18 mouse cellular contexts compared by ENCODE assay signal in genomic region chr7:75302523-75303215, GRCm38 (mm10). TPM values are rescaled to one million over a fixed set of nuclear protein-coding genes. Genes with fewer than 3 reads are reported as not detected.
DNase-seq lines count a peak whose midpoint lies in the region; ATAC-seq lines count a peak whose summit lies in the region.
"Had no signal": no experiment of that assay in that cellular context is flagged by ENCODE, and none has a peak within 500 bp of the region (broad histone marks: within the 10 kb centered on the region; RNA-seq: fewer than 3 reads in every experiment).

No protein-coding gene starts in this region.

- H3K4me2 ChIP-seq in hindbrain, embryonic 13.5 days, result no peak overlapping the region
- H3K4me2 ChIP-seq: heart, embryonic 15.5 days; hindbrain, embryonic 15.5 days had no signal

- H3K27me3 ChIP-seq in hindbrain, embryonic 13.5 days, result peaks cover 9% of the 10 kb centered on the region

- WGBS in hindbrain, embryonic 13.5 days, result 88% methylated on average over 6 of the region's 6 CpGs

- H3K4me1 ChIP-seq in hindbrain, embryonic 13.5 days (replicated peaks), result peaks cover 3% of the 10 kb centered on the region

- H3K27ac ChIP-seq in hindbrain, embryonic 13.5 days, result no peak overlapping the region
- H3K27ac ChIP-seq: forebrain, embryonic 10.5 days; heart, embryonic 15.5 days; hindbrain, embryonic 15.5 days; stomach, postnatal 0 days had no signal

- H3K4me3 ChIP-seq in hindbrain, embryonic 13.5 days, result no peak overlapping the region
- H3K4me3 ChIP-seq: forebrain, embryonic 10.5 days; heart, embryonic 15.5 days; hindbrain, embryonic 15.5 days had no signal

- no peak overlapping the region for H3K9ac ChIP-seq in hindbrain, embryonic 13.5 days
- H3K9ac ChIP-seq: heart, embryonic 15.5 days; hindbrain, embryonic 15.5 days had no signal

- H3K36me3 ChIP-seq in hindbrain, embryonic 13.5 days, result no peaks in the 10 kb centered on the region
- H3K36me3 ChIP-seq: forebrain, embryonic 10.5 days; heart, embryonic 15.5 days; hindbrain, embryonic 15.5 days had no signal

- ATAC-seq in megakaryocyte, adult 5-6 weeks (ENCODE audit: poor library complexity, severe bottlenecking), result no peak
- no peak for ATAC-seq in hindbrain, embryonic 13.5 days (ENCODE audit: low FRiP score)
- ATAC-seq: Patski had no signal

- DNase-seq in cerebellum, adult 11 months, result peak; percentile 58
- DNase-seq in cerebellum, postnatal 4 days (ENCODE audit: low spot score in 2 of 2), result no peak
- DNase-seq in 3134 (ENCODE audit: extremely low read depth, insufficient read length, low spot score), result peak; percentile 7
- peak; percentile 90 for DNase-seq in brain, adult 2 months (ENCODE audit: low read depth, low spot score)
- peak; percentile 71 to 75 for DNase-seq in cerebellum, postnatal 36 days
- DNase-seq in kidney, postnatal 25 days, result no peak
- DNase-seq: kidney, adult 18-20 months; lung, postnatal 4 days; midbrain, embryonic 14.5 days; thymus, postnatal 36 days had no signal

- no peaks in the 10 kb centered on the region for H3K9me3 ChIP-seq in hindbrain, embryonic 13.5 days
- H3K9me3 ChIP-seq: forebrain, embryonic 10.5 days; heart, embryonic 15.5 days; hindbrain, embryonic 15.5 days had no signal

RNA-seq across cellular contexts. Expression of gene Sv2b, which starts 6.4 kb away (rescaled TPM):
- 0.59 TPM in 1 of 2 replicates, not detected in the other for total RNA-seq in megakaryocyte, adult 5-6 weeks (2015)
- total RNA-seq in megakaryocyte, adult 5-6 weeks (2017), result 0.16 TPM in 1 of 2 replicates, not detected in the other
- 8.9 and 9.5 TPM in 2 replicates for polyA plus RNA-seq in hindbrain, embryonic 13.5 days (2015; fragmentation: Nextera tagmentation; extraction: Ambion mirVana)
- total RNA-seq: granulocyte monocyte progenitor cell, adult 5-6 weeks had no signal

Comparison
In these comparisons a context has a peak if more than half of its experiments do, and no peak if none do; other contexts are left out.
1. DNase-seq: peak in cerebellum, adult 11 months (single experiment), 3134 (single experiment), brain, adult 2 months (single experiment) and cerebellum, postnatal 36 days (2 of 2); none in cerebellum, postnatal 4 days (0 of 2) and kidney, postnatal 25 days (0 of 2).